Mouse (Mus musculus) hindbrain, postnatal 0 days (tissue): ENCODE measurements around the gene Dgcr8. TPM values are rescaled to one million over a fixed set of nuclear protein-coding genes. Genes with fewer than 3 reads are reported as not detected.

Experiments
- ATAC-seq: fragments of 200-750 bp; cut with Nextera tagmentation; 2 replicates; pipeline ENCODE4 v1.8.0; 2017; ENCODE audit warnings: mild to moderate bottlenecking, moderate TSS enrichment, moderate library complexity
- DNase-seq: peaks from one replicate; pipeline ENCODE4 v3.0.0-alpha.2; 2015; ENCODE audit warnings: low spot score
- H3K27ac ChIP-seq: fragments of 300-500 bp; sonication (generic); 2 replicates; pipeline ENCODE4 v1.5.1; 2014; ENCODE audit warnings: mild to moderate bottlenecking
- H3K27me3 ChIP-seq: fragments of 300-500 bp; sonication (generic); 2 replicates; pipeline ENCODE4 v1.6.1; 2014; ENCODE audit warnings: low read length, mixed read lengths; ENCODE audit not compliant: insufficient read depth
- H3K36me3 ChIP-seq: fragments of 300-500 bp; sonication (generic); 2 replicates; pipeline ENCODE4 v1.6.1; 2014; ENCODE audit warnings: low read length, mixed read lengths; ENCODE audit not compliant: insufficient read depth
- H3K4me1 ChIP-seq: fragments of 300-500 bp; sonication (generic); 2 replicates; pipeline ENCODE4 v1.6.1; 2014; ENCODE audit warnings: antibody characterized with exemption, low read length, mixed read lengths; ENCODE audit not compliant: insufficient read depth
- H3K4me2 ChIP-seq: fragments of 300-500 bp; sonication (generic); 2 replicates; pipeline ENCODE4 v1.6.1; 2014; ENCODE audit warnings: low read depth, mild to moderate bottlenecking, low read length, moderate library complexity, mixed read lengths
- H3K4me3 ChIP-seq: fragments of 300-500 bp; sonication (generic); 2 replicates; pipeline ENCODE4 v1.5.1; 2014; ENCODE audit warnings: low read length
- H3K9ac ChIP-seq: fragments of 300-500 bp; sonication (generic); replicated peaks from 2 replicates; pipeline ENCODE4 v1.6.1; 2014; ENCODE audit warnings: mild to moderate bottlenecking, low read length, moderate library complexity, mixed read lengths
- H3K9me3 ChIP-seq: fragments of 300-500 bp; sonication (generic); 2 replicates; pipeline ENCODE4 v1.6.1; 2016; ENCODE audit warnings: low read length, mixed read lengths
- CTCF ChIP-seq: IDR thresholded peaks from 2 replicates; pipeline ENCODE4 v1.5.1; 2016; ENCODE audit warnings: antibody characterized with exemption, control low read depth, low read depth
- WGBS: fragments of 180-500 bp; shearing (Covaris S2); extraction: QIAGEN DNeasy Blood & Tissue Kit; methylation state at CpG from one replicate; pipeline ENCODE4 v1.1.7; 2014; 5-methylcytosine and 5-hydroxymethylcytosine counted together
- microRNA counts: library from miRNA; unstranded; fragments of <30 nt; microRNA quantifications from one replicate; lab custom pipeline; 2015
- microRNA-seq, 2 experiments: library from miRNA; unstranded; fragments of <30 nt; microRNA quantifications; one replicate each; pipeline ENCODE4; 2016
- polyA plus RNA-seq: library from polyadenylated mRNA; unstranded; fragments of >200 nt; fragmentation: Nextera tagmentation; extraction: Ambion mirVana; gene quantifications from 2 replicates; pipeline ENCODE4 v1.2.1, GENCODE M21; 2015
- total RNA-seq: library from RNA; depleted of rRNA; stranded (reverse); fragments of >200 nt; gene quantifications from 2 replicates; pipeline ENCODE4 v1.2.3, GENCODE M21; 2014; rRNA removed

The Dgcr8 gene
- total and polyA plus RNA-seq, 2 experiments from 2014 or later, result 20.8 to 39.9 TPM

DNA sequence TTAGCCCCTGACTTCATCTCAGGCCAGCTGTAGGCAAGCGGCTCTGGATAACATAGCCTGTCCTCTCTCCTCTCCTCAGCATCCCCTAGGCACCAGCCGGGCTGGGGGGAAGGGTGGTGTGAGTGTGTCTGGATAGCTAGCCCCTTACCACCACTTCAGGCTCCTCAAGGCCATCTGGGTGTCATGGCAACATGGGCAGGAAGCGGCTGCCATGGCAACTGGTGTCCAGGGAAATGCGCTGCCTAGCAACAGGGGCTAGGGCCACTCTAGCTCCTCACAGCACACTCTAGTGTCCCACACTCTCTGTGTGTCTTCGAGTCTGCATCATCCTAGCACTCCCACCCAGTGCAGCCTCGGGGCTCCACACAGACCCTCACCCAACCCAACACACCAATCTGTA is 75.4 kb downstream of the Dgcr8 start:
- 3% methylated on average over 6 of the region's 6 CpGs for WGBS
- Histone ChIP-seq H3K27me3 (no peaks in the 10 kb centered on the region), H3K4me2 (peak overlapping the region; percentile 49), H3K36me3 (no peaks in the 10 kb centered on the region), H3K27ac (peak overlapping the region; percentile 75), H3K4me1 (peaks cover 18% of the 10 kb centered on the region), H3K9ac (peak overlapping the region; percentile 6; the same call in 1 of the 2 replicates), H3K9me3 (no peaks in the 10 kb centered on the region), H3K4me3 (no peak overlapping the region)
- peak; percentile 90 for ATAC-seq
- peak; percentile 8; the same call in 1 of the 2 replicates for TF ChIP-seq CTCF
- peak; percentile 95 for DNase-seq

DNA sequence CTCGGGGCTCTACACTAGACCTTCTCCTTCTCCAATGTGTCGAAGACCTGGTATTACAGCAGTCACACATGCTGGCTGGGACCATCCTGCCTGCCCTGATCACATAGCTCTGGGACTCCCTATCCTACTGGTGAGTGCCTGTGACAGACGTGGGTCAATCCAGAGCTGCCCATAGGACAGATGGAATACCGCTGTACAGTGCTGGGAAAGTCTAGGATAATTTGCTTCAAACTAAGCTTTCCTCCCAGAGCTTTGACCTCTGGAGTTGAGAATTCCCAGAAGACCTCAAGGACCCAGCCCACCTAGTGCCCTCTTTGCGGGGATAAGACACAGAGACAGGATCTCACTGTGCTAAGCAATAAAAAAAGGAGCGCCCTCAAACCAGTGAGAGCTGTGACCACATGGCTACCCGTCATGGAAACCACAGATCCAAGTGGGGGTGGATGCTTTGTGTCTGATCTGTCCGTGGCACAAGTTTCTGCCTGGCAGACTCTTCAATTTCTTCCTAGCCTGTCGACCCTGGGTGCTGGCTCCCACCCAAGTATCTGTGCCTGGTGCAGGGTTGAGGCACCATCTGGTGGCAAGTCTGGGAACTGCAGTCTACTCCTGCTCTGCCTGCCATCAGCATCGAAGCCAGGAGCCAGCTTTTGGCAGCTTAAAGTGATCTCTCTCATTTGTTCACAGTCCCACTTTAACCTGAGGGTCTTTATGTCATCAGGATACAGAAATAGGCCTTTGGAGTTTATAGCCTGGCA is 77.5 kb downstream of the Dgcr8 start:
- Histone ChIP-seq H3K4me2 (no peak overlapping the region), H3K4me1 (peaks cover 18% of the 10 kb centered on the region), H3K9me3 (no peaks in the 10 kb centered on the region), H3K27me3 (no peaks in the 10 kb centered on the region), H3K36me3 (no peaks in the 10 kb centered on the region), H3K27ac (no peak overlapping the region), H3K9ac (no peak overlapping the region), H3K4me3 (no peak overlapping the region)
- WGBS, result 38% methylated on average over 10 of the region's 10 CpGs
- ATAC-seq (peak; percentile 27; the same call in 1 of the 2 replicates), DNase-seq (peak; percentile 96)
- peak; percentile 100 for TF ChIP-seq CTCF

DNA sequence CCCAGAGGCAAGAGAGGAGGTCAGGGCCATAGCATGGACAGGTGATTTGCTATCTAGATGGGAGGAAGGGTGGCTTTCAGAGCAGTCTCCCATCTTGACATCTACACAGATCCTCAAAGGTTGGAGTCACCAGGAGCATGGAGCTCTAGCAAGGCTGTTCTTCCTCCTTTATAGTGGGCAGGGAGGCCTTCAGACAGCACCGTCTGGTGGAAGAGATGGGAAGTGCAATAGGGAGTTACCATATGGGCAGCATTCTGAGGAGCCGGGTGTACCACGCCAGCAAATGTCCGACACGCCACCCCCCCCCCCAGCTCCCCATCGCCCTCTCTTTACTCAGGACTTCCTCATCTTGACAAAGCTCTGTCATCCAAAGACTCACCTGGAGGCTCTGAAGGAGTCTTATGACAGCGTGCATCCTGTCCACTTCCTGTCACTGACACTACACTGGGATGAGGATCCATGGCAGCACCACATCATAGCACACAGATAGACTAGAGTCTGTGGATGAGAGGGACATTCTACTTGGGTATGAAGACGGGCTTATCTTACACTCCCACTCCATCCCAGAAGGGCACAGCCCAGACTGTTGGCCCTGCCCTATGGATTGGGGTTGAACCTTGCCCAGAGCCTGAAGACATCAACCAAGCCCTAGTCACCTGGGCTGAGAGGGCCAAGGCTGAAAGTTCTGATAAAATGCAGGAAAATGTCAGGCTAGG is 78.2 kb downstream of the Dgcr8 start:
- no peak overlapping the region for H3K4me3 ChIP-seq
- no peak overlapping the region for H3K27ac ChIP-seq
- H3K4me2 ChIP-seq, result no peak overlapping the region
- H3K27me3 ChIP-seq, result no peaks in the 10 kb centered on the region
- ATAC-seq, result 0 out of 2 replicates have a peak, but pooled peaks have one; percentile 10
- DNase-seq, result peak; percentile 80
- H3K9ac ChIP-seq, result no peak overlapping the region
- H3K9me3 ChIP-seq, result no peaks in the 10 kb centered on the region
- peak; percentile 94 for TF ChIP-seq CTCF
- WGBS, result 19% methylated on average over 8 of the region's 8 CpGs
- no peaks in the 10 kb centered on the region for H3K36me3 ChIP-seq
- H3K4me1 ChIP-seq, result peaks cover 18% of the 10 kb centered on the region

MicroRNA genes within 50 kb of the gene (microRNA counts, 519-probe panel; counts per million panel counts)
- 1,630 counts per million, percentile 20 among the panel's probes with 10 or more counts for microRNA mmu-miR-1306 (lab: Ali Mortazavi, UCI)
- 2,982 counts per million, percentile 47 among the panel's probes with 10 or more counts for microRNA mmu-miR-185 (lab: Ali Mortazavi, UCI)

Small RNA genes within 50 kb of the gene (microRNA-seq; reads per million reads assigned to microRNA genes)
- 0.35 to 1.1 reads per million in 2 experiments for gene Gm24572
- 127 to 158 reads per million in 2 experiments for gene Mir1306
- 673 to 750 reads per million in 2 experiments for gene Mir185

Other genes starting within 250 kb of the Dgcr8 start
- 59.5 and 74.4 TPM in 2 replicates for gene Dgcr6, start 236.4 kb downstream of the Dgcr8 start, total RNA-seq
- 169 and 173 TPM in 2 replicates for gene Dgcr6, start 236.4 kb downstream of the Dgcr8 start, polyA plus RNA-seq
- 10.6 and 16.7 TPM in 2 replicates for gene Prodh, start 199.0 kb downstream of the Dgcr8 start, total RNA-seq
- 7.4 and 8.7 TPM in 2 replicates for gene Prodh, start 199.0 kb downstream of the Dgcr8 start, polyA plus RNA-seq
- 38.2 and 55.7 TPM in 2 replicates for gene Rtn4r, start 161.6 kb downstream of the Dgcr8 start, total RNA-seq
- 20.4 and 23.1 TPM in 2 replicates for gene Rtn4r, start 161.6 kb downstream of the Dgcr8 start, polyA plus RNA-seq
- not detected in 2 replicates for gene Ccdc188, start 71.4 kb downstream of the Dgcr8 start, total RNA-seq
- not detected in 2 replicates for gene Ccdc188, start 71.4 kb downstream of the Dgcr8 start, polyA plus RNA-seq
- gene Zdhhc8, start 54.1 kb downstream of the Dgcr8 start, total RNA-seq, result 32.0 and 34.0 TPM in 2 replicates
- 13.3 and 14.5 TPM in 2 replicates for gene Zdhhc8, start 54.1 kb downstream of the Dgcr8 start, polyA plus RNA-seq
- 61.4 and 65.1 TPM in 2 replicates for gene Trmt2a, start 40.6 kb downstream of the Dgcr8 start, total RNA-seq
- gene Trmt2a, start 40.6 kb downstream of the Dgcr8 start, polyA plus RNA-seq, result 60.9 and 67.8 TPM in 2 replicates
- gene Ranbp1, start 40.5 kb downstream of the Dgcr8 start, total RNA-seq, result 110 and 127 TPM in 2 replicates
- gene Ranbp1, start 40.5 kb downstream of the Dgcr8 start, polyA plus RNA-seq, result 426 and 453 TPM in 2 replicates
- gene Gm49776, start 30.9 kb downstream of the Dgcr8 start, total RNA-seq, result not detected in 2 replicates
- 1.1 and 3.1 TPM in 2 replicates for gene Gm49776, start 30.9 kb downstream of the Dgcr8 start, polyA plus RNA-seq
- gene Tango2, start 58.9 kb upstream of the Dgcr8 start, total RNA-seq, result 43.5 and 63.3 TPM in 2 replicates
- 95.6 and 99.2 TPM in 2 replicates for gene Tango2, start 58.9 kb upstream of the Dgcr8 start, polyA plus RNA-seq
- gene Arvcf, start 58.9 kb upstream of the Dgcr8 start, total RNA-seq, result 168 and 180 TPM in 2 replicates
- 46.3 and 48.9 TPM in 2 replicates for gene Arvcf, start 58.9 kb upstream of the Dgcr8 start, polyA plus RNA-seq
- 17.9 and 23.1 TPM in 2 replicates for gene Txnrd2, start 137.1 kb upstream of the Dgcr8 start, total RNA-seq
- gene Txnrd2, start 137.1 kb upstream of the Dgcr8 start, polyA plus RNA-seq, result 37.6 and 41.8 TPM in 2 replicates
- gene Comt, start 137.6 kb upstream of the Dgcr8 start, total RNA-seq, result 82.8 and 88.9 TPM in 2 replicates
- gene Comt, start 137.6 kb upstream of the Dgcr8 start, polyA plus RNA-seq, result 94.3 and 102 TPM in 2 replicates
- gene Gnb1l, start 209.5 kb upstream of the Dgcr8 start, total RNA-seq, result 9.6 and 10.5 TPM in 2 replicates
- 16.9 and 18.0 TPM in 2 replicates for gene Gnb1l, start 209.5 kb upstream of the Dgcr8 start, polyA plus RNA-seq
- gene Rtl10, start 209.7 kb upstream of the Dgcr8 start, total RNA-seq, result 11.0 and 12.4 TPM in 2 replicates
- gene Rtl10, start 209.7 kb upstream of the Dgcr8 start, polyA plus RNA-seq, result 2.5 and 2.7 TPM in 2 replicates